Mouse (Mus musculus): ENCODE data around the gene Skil. TPM values are rescaled to one million over a fixed set of nuclear protein-coding genes. Genes with fewer than 3 reads are reported as not detected.

The Skil gene
- polyA plus RNA-seq, 1 experiment from 2014 or later: 10.3 TPM

GRCm38 (mm10) chr3:31093196-31093595 is 1.7 kb upstream of the Skil start:
- Histone ChIP-seq H3K27me3 (ENCODE audit: control insufficient read depth, insufficient read depth, low read length) (no peaks in the 10 kb centered on the region), H3K36me3 (ENCODE audit: control insufficient read depth, insufficient read depth) (no peaks in the 10 kb centered on the region; the same call in 1 of the 2 replicates), H3K4me2 (ENCODE audit: low read depth, low read length) (peak overlapping the region; percentile 91), H3K4me3 (ENCODE audit: low read length) (peak overlapping the region; percentile 81), H3K27ac (ENCODE audit: low read length) (peak overlapping the region; percentile 99), H3K9ac (ENCODE audit: low read length) (peak overlapping the region; percentile 58), H3K9me3 (replicated peaks; ENCODE audit: control insufficient read depth, low read length) (no peaks in the 10 kb centered on the region), H3K4me1 (ENCODE audit: control insufficient read depth, insufficient read depth, low read length) (peaks cover 16% of the 10 kb centered on the region)
- 8% methylated on average over 13 of the region's 13 CpGs for WGBS
- no peak for ATAC-seq (replicated peaks; ENCODE audit: extremely low read depth, insufficient read depth, low FRiP score)

GRCm38 (mm10) chr3:31093627-31094351 is 1.1 kb upstream of the Skil start:
- no peaks in the 10 kb centered on the region for H3K27me3 ChIP-seq (ENCODE audit: control insufficient read depth, insufficient read depth, low read length)
- peak; percentile 49 for ATAC-seq (replicated peaks; ENCODE audit: extremely low read depth, insufficient read depth, low FRiP score)
- peak overlapping the region; percentile 81 for H3K4me3 ChIP-seq (ENCODE audit: low read length)
- H3K4me1 ChIP-seq (ENCODE audit: control insufficient read depth, insufficient read depth, low read length): peaks cover 19% of the 10 kb centered on the region
- H3K9me3 ChIP-seq (replicated peaks; ENCODE audit: control insufficient read depth, low read length): no peaks in the 10 kb centered on the region
- WGBS: under 1% methylated on average over 46 of the region's 58 CpGs
- peak overlapping the region; percentile 91 for H3K4me2 ChIP-seq (ENCODE audit: low read depth, low read length)
- peak overlapping the region; percentile 83 for H3K9ac ChIP-seq (ENCODE audit: low read length)
- no peaks in the 10 kb centered on the region; the same call in 1 of the 2 replicates for H3K36me3 ChIP-seq (ENCODE audit: control insufficient read depth, insufficient read depth)
- peak overlapping the region; percentile 99 for H3K27ac ChIP-seq (ENCODE audit: low read length)

GRCm38 (mm10) chr3:31095179-31095490 is 277 bp downstream of the Skil start:
- Histone ChIP-seq H3K27me3 (ENCODE audit: control insufficient read depth, insufficient read depth, low read length) (no peaks in the 10 kb centered on the region), H3K27ac (ENCODE audit: low read length) (peak overlapping the region; percentile 99), H3K9ac (ENCODE audit: low read length) (peak overlapping the region; percentile 90), H3K4me1 (ENCODE audit: control insufficient read depth, insufficient read depth, low read length) (peaks cover 23% of the 10 kb centered on the region), H3K4me2 (ENCODE audit: low read depth, low read length) (peak overlapping the region; percentile 91), H3K36me3 (ENCODE audit: control insufficient read depth, insufficient read depth) (no peaks in the 10 kb centered on the region; the same call in 1 of the 2 replicates), H3K9me3 (replicated peaks; ENCODE audit: control insufficient read depth, low read length) (no peaks in the 10 kb centered on the region), H3K4me3 (ENCODE audit: low read length) (peak overlapping the region; percentile 81)
- ATAC-seq (replicated peaks; ENCODE audit: extremely low read depth, insufficient read depth, low FRiP score): no peak
- under 1% methylated on average over 30 of the region's 39 CpGs for WGBS

DNA sequence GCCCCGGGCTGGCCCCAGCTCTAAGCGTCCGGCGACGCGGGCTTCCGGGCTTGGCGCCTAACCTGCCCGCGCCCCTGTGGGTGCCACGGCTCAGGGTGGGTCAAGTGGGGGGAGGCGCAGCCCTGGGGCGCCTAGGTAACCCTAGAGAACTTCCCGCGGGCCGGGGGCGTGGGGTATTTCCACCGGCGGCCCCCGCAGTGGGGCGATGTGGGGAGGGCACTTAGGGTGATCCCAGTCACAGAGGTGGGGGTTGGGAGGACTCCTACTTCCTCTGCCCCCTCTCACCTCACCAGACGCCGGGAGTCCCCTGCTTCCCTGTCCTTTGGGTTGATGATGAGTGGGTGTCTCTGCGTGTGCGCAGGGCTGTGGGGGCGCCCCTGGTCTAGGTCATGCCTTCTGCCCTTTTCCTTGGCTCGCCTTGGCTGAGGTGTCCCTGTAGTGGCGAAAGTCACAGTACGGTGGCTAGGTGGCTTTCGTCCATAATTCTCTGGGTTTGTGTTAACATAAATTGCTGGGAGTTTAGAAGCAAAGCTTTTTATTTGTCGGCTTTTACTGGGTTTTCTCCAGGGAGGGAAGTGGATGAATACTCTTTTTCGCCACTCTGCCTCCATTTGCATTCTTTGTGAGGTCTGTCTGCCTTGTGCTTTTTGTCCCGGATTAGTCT is 765 bp downstream of the Skil start:
- under 1% methylated on average over 33 of the region's 33 CpGs for WGBS
- Histone ChIP-seq H3K27me3 (ENCODE audit: control insufficient read depth, insufficient read depth, low read length) (no peaks in the 10 kb centered on the region), H3K27ac (ENCODE audit: low read length) (peak overlapping the region; percentile 99), H3K9me3 (replicated peaks; ENCODE audit: control insufficient read depth, low read length) (no peaks in the 10 kb centered on the region), H3K9ac (ENCODE audit: low read length) (peak overlapping the region; percentile 90), H3K36me3 (ENCODE audit: control insufficient read depth, insufficient read depth) (no peaks in the 10 kb centered on the region; the same call in 1 of the 2 replicates), H3K4me1 (ENCODE audit: control insufficient read depth, insufficient read depth, low read length) (peaks cover 23% of the 10 kb centered on the region), H3K4me3 (ENCODE audit: low read length) (peak overlapping the region; percentile 81), H3K4me2 (ENCODE audit: low read depth, low read length) (peak overlapping the region; percentile 91)
- peak; percentile 8; the same call in 1 of the 2 replicates for ATAC-seq (replicated peaks; ENCODE audit: extremely low read depth, insufficient read depth, low FRiP score)

DNA sequence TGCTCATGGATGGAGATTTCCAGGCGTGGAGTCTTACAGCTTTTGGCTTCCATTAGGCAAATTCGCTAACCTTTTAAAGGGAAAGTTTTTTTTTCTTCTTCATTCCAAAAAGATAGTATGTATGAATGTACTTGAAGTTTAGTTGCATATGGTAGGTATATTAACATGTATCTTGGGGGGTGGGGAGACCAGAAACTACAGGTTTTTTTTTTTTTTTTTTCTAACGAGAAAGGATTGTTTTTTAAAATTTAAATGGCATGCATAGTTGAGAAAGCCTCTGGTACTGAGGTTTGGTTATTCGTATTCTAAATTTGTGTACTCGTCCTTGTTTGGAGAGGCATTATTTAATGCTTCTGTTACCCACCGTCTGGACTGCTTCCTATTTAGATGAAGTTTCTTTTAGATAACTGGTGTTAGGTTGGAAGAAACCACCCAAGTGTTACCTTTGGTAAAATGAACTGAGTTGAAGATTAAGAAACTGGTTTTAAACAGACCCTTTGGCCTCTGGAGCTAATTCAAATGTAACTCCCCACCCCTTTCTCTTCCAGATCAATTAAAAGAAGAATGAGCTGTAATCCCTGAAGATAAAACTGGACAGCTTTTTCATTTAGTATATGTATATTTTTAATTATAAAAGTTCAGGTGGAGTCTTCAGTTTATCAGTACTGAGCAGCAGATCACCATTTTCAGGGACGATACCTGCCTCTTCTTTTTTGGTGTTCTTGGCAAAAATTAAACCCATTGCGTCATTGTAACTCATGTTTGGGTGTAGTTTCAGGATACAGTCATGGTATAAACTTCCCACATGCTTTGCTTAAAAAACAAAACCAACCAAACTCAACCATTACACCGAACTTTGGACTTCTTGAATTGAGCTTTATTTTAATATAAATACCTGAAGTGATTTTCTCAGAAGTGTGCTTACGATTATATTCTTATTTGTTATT is 1.6 kb downstream of the Skil start:
- H3K27ac ChIP-seq (ENCODE audit: low read length): peak overlapping the region; percentile 99
- peak overlapping the region; percentile 91 for H3K4me2 ChIP-seq (ENCODE audit: low read depth, low read length)
- WGBS: 45% methylated on average over 10 of the region's 10 CpGs
- H3K9me3 ChIP-seq (replicated peaks; ENCODE audit: control insufficient read depth, low read length): no peaks in the 10 kb centered on the region
- H3K9ac ChIP-seq (ENCODE audit: low read length): peak overlapping the region; percentile 90
- ATAC-seq (replicated peaks; ENCODE audit: extremely low read depth, insufficient read depth, low FRiP score): no peak
- peaks cover 23% of the 10 kb centered on the region for H3K4me1 ChIP-seq (ENCODE audit: control insufficient read depth, insufficient read depth, low read length)
- H3K4me3 ChIP-seq (ENCODE audit: low read length): peak overlapping the region; percentile 81
- no peaks in the 10 kb centered on the region; the same call in 1 of the 2 replicates for H3K36me3 ChIP-seq (ENCODE audit: control insufficient read depth, insufficient read depth)
- H3K27me3 ChIP-seq (ENCODE audit: control insufficient read depth, insufficient read depth, low read length): no peaks in the 10 kb centered on the region

GRCm38 (mm10) chr3:31097102-31097720 is 2.4 kb downstream of the Skil start:
- Histone ChIP-seq H3K27ac (ENCODE audit: low read length) (no peak overlapping the region), H3K27me3 (ENCODE audit: control insufficient read depth, insufficient read depth, low read length) (no peaks in the 10 kb centered on the region), H3K36me3 (ENCODE audit: control insufficient read depth, insufficient read depth) (no peaks in the 10 kb centered on the region; the same call in 1 of the 2 replicates), H3K9me3 (replicated peaks; ENCODE audit: control insufficient read depth, low read length) (no peaks in the 10 kb centered on the region), H3K4me1 (ENCODE audit: control insufficient read depth, insufficient read depth, low read length) (peaks cover 23% of the 10 kb centered on the region), H3K4me2 (ENCODE audit: low read depth, low read length) (peak overlapping the region; percentile 38), H3K4me3 (ENCODE audit: low read length) (no peak overlapping the region), H3K9ac (ENCODE audit: low read length) (no peak overlapping the region)
- 74% methylated on average over 13 of the region's 13 CpGs for WGBS
- no peak for ATAC-seq (replicated peaks; ENCODE audit: extremely low read depth, insufficient read depth, low FRiP score)

- Histone ChIP-seq H3K9me3 (replicated peaks; ENCODE audit: control insufficient read depth, low read length) (no peaks in the 10 kb centered on the region), H3K4me2 (ENCODE audit: low read depth, low read length) (peak overlapping the region; percentile 38), H3K27me3 (ENCODE audit: control insufficient read depth, insufficient read depth, low read length) (no peaks in the 10 kb centered on the region), H3K36me3 (ENCODE audit: control insufficient read depth, insufficient read depth) (no peaks in the 10 kb centered on the region; the same call in 1 of the 2 replicates), H3K4me3 (ENCODE audit: low read length) (peak overlapping the region; percentile 4), H3K9ac (ENCODE audit: low read length) (no peak overlapping the region), H3K4me1 (ENCODE audit: control insufficient read depth, insufficient read depth, low read length) (peaks cover 22% of the 10 kb centered on the region), H3K27ac (ENCODE audit: low read length) (no peak overlapping the region)
- ATAC-seq (replicated peaks; ENCODE audit: extremely low read depth, insufficient read depth, low FRiP score): no peak
- 55% methylated on average over 11 of the region's 11 CpGs for WGBS
Measured at GRCm38 (mm10) chr3:31097976-31098375, 3.1 kb downstream of the Skil start.

DNA sequence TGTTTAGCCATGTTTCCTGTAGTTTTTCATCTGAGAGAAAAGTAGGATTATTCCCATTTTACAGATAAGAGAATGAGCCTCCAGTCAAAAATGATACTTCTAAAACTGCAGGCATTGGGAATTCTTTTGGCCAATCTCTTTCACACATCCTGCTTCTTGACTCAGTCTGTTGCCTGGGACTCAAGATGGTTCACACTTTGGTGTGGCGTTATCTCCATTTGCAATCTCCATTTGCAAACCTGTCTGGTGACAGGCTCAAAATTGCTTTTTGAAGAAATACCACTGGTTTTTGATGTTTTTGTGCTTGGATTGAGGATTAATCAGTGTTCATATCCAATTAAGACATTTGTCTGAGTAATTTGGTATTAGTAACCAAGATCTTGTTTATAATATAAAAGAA is 3.7 kb downstream of the Skil start:
- 96% methylated on average over 1 of the region's 1 CpGs for WGBS
- H3K4me1 ChIP-seq (ENCODE audit: control insufficient read depth, insufficient read depth, low read length): peaks cover 21% of the 10 kb centered on the region
- no peak overlapping the region for H3K4me3 ChIP-seq (ENCODE audit: low read length)

More for the DNA sequence above, 3.7 kb downstream of the Skil start:
- no peaks in the 10 kb centered on the region for H3K9me3 ChIP-seq (replicated peaks; ENCODE audit: control insufficient read depth, low read length)
- H3K27me3 ChIP-seq (ENCODE audit: control insufficient read depth, insufficient read depth, low read length): no peaks in the 10 kb centered on the region
- no peak for ATAC-seq (replicated peaks; ENCODE audit: extremely low read depth, insufficient read depth, low FRiP score)
- H3K36me3 ChIP-seq (ENCODE audit: control insufficient read depth, insufficient read depth): no peaks in the 10 kb centered on the region; the same call in 1 of the 2 replicates
- peak overlapping the region; percentile 20; the same call in 1 of the 2 replicates for H3K4me2 ChIP-seq (ENCODE audit: low read depth, low read length)
- no peak overlapping the region for H3K9ac ChIP-seq (ENCODE audit: low read length)
- H3K27ac ChIP-seq (ENCODE audit: low read length): no peak overlapping the region

All from heart, embryonic 16.5 days (tissue).